Mouse (Mus musculus) ovary, adult 18-20 months (tissue): ENCODE data around the gene Runx2.

Experiments used
- DNase-seq: peaks from one replicate; pipeline ENCODE4 v3.0.0; 2022; ENCODE audit warnings: low spot score, mixed read lengths

Gene Runx2

DNA sequence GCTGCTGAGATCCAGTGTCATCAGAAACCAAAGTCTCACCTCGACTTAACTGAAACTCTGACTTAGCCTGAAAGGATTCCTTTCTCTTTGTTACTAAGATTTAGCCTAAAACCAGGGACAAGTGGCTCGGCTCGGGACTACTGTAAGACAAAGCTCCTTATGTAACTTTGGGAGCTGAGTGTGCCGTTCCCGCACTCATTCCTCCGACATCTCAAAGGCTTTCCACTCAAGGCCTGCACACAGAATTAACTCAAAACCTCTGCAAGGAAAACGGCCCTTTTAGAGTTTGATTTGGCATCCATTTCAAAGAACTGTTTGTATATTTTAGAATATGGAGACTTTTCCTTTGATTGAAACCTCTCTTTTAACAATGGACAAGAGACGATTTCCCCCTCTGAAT, 191.3 kb downstream of the Runx2 start:
- no peak for DNase-seq

DNA sequence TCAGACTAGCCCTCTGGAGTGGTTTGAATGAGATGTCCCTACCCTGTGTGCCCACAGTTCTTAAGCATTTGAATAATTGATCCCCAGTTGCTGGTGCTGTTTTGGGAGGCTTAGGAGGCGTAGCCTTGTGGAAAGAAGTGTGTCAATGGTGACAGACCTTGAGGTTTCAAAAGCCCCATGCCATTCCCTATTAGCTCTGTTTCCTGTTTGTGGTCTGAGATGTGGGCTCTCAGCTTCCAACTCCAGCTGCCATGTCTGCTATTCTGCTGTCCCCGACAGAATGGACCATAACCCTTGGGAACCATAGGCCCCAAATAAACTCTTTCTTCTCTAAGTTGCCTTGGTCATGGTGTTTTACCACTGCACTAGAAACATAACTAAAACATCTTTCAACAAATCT, 194.1 kb downstream of the Runx2 start:
- DNase-seq, result no peak

DNA sequence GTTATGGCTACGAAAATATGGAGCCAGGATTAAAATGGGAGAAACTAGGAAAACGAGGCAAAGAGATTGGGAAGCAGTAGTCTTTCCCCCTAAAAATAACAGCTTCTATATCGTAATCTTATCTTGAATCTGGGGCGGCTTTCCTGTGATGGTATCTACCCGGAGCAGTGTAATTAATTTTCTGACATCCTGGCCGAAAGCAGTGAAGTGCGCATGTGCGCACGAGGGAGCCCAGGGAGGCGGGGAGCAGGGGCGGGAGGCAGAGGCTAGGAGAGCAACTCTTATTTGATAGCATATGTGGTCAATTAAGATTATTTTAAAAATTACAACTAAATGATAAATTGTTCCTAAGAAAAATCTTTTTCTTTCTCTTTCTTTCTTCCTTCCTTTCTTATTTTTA, 195.9 kb downstream of the Runx2 start:
- no peak for DNase-seq

DNA sequence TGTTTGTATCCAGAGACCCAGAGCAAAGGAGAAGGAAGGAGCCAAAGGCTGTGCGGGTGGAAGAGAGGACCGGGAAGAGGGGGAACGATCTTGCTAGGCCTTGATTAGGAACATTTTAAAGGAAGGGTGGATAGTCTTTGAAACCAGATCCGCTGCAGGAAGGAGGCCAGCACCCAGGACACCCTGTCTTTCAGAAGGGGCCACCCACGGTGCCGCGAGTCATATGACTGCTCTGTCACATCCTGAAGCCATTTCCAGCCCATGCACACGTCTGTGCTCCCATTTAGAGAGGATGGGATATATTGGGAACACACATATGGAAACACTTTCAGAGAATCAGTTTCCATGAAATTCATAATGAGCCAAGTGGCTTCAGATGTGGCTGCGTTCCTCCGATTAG, 196.4 kb downstream of the Runx2 start:
- no peak for DNase-seq

DNA sequence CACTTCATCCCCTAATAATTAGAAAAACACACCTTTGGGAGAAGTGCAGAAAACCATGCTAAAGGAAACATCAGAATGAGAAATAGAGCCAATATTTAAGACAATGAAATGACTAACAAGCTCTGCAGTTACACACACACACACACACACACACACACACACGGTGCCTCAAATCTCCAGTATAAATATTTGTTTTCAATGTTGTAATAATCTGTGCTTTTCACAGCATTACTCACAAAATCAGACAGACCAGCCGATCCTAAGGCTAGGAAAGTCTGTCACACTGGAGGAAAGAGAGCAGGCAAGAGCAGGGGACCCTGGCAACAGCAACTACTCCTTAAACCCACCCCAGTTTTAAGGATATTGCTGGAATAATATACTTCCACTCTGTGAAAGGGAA, 196.9 kb downstream of the Runx2 start:
- DNase-seq, result no peak

DNA sequence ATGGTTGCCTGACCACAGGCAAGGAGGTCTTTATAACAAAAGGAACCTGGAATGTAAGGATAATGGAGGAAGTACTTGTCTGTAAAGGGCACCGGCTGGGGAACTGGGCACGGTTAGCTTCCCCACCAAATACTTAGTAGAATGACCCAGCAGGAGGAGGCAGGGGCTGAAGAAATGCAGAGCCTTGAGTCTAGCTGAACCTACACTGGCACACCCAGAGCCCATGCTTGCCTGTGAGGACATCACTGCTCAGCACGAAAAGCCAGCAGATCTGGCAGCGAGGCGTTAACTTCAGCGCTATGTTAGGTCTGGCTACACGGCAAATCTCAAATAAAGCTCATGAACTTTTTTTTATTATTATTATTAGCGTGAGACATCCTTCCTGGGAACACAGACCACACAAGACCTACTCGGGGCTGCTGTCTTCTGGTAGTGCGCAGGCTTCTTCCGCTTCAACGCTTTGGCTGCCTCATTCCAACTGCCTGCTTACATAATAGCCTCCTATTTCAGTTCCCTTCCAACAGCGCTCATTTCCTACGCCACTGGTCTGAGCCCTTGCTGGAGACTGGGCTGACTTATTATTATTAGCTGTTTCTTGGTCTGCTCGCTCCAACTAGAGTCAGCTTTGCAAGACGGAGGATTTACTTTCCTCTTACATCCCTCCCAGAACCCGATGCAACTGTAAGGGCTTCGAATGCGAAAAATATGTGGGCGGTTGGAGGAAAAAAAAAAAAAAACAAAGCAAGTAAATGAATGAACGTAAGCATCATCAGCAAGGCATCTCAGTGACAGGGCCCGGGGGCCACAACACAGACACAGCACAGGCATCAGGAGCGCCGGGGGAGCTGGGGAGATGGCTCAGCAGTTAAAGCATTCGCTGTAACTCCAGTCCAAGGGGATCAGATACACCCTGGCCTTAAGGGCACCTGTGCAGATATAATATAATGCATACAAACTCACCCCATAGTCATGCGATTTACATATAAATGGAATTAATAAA, 200.6 kb downstream of the Runx2 start:
- DNase-seq, result no peak

DNA sequence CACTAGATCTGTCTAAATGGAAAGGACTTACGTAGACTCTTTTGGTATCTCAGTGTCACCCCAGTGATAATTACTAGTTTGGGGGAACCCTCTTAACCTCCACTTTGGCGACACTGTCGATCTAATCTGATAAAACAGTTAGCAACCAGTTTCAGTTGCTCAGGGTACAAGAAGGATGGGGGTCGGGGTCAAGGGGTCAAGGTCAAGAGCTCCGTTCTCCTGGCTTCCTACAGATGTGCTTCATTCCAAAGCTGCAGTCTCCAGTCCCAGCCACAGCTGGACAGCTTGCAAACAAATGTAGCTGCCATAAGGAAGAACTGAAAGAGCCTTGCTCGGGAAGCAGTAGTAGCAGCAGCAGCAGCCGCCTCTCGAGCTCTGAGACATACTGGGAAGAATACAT, 202.0 kb downstream of the Runx2 start:
- DNase-seq, result no peak

DNA sequence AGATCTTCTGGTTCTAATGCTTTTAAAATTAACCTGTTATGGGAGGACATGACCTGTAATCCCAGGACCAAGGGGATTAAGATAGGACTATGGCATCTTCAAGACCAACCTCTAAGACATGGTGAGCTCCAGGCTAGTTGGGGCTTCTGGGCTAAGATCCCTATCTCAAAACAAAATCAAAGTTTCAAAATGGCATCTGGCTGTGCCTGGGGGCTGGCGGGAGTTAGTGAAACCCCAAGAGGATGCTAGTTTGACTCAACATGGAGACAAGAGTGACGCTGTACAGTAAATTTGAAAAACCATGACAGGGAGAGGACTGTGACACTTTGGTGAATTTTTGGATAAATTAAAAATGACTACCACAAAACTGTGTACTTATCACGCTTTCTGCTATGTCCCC, 202.6 kb downstream of the Runx2 start:
- no peak for DNase-seq

DNA sequence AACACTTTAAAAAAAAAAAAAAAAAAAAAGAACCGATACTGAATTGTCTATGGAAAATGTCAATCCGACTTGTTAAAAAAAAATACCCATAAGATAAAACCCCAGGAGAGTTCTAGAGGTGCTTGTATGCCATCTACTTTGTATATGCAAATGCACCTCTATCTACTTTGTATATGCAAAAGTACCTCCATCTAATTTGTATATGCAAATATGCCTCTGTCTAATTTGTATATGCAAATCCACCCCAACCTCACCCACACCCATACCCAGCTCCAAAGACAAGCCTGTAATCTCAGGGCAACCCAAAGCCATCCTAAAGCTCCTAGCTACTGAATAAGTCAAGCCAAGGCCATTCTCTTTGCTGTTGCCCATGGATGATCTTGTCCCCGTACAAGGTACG, 203.1 kb downstream of the Runx2 start:
- DNase-seq, result no peak

DNA sequence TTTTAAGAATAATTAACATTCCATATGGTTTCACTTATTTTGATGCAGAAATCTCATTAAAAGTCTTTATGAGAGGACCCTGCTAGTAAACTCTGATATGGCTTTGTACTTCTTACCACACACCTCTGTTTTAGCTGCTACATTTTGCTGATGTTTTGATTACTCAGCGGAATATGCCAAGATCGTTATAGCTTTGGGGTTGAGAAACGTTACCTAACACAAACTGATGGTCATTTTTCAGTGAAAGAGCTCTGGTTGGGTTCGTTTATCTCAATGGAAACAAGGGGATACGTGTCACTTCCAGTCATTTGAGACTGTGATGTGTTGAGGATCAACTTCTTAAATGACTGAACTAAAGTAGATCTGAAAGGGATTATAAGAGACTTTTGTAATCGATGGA, 203.8 kb downstream of the Runx2 start:
- DNase-seq, result no peak

DNA sequence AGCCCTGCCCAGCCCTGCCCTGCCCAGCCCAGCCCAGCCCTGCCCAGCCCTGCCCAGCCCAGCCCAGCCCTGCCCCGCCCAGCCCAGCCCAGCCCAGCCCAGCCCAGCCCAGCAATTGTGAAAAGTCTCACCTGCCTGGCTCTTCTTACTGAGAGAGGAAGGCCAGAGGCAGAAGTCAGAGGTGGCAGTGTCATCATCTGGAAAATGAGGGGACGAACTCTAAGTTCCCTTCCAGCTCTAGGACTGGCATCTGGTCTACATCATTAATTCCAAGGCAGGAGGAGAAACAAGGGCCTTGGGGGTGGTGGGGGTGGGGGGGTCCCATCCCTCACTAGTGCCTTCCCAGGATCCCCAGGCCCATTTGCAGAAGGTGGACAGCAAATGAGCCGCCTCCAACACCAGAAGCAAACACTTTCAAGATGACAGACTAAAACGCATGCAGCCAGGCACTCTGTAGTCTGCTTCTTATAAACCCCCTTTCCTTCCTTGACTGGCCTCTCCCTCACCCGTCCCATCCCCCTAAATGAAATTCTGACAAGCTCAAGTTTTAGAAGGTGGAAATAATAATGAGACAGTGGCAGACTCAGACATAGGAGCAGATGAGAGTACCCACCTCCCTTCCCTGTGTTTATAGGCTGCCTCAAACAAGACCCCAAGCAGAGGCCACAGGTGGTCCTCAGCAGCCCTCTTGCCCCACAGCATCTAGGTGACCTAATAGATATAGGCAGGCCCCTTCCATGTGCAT, 204.5 kb downstream of the Runx2 start:
- no peak for DNase-seq

DNA sequence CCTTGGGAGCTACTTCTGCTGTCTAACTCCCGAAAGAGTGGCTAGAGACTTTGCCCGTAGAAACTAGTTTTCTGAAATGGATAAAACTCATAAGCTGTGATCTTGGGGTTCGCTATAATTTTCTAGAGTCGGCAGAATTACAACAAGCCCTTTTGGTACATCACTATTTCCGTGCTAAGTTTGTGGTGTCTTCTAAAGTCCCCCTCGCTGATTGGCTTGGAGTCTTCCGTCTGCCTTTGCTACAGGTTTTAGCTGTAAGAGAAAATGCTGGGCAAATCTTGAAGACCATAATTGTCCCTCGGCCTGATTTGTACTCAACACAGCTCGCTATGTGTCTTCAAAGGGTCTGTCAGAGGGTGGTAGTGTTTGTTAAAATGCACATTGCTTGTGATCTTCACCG, 205.2 kb downstream of the Runx2 start:
- DNase-seq, result no peak

DNA sequence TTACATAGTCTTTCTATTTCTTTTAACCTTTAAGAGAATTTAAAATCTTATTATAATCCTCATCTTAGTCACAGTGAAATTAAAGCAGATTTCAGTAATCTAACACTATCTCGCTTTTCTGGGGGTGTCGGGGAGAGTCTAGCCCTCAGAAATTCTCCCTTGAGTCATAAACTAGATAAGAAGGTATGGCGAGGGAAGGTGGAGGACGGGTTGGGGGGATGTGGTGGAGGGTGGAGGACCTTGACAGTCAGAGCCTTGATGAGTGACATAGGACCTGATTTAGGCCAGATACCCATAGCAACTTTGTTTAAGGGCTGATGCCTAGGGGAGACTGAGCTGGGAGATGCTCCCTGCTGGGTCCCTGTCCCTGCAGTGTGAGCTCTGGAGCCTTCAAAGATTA, 205.7 kb downstream of the Runx2 start:
- no peak for DNase-seq

DNA sequence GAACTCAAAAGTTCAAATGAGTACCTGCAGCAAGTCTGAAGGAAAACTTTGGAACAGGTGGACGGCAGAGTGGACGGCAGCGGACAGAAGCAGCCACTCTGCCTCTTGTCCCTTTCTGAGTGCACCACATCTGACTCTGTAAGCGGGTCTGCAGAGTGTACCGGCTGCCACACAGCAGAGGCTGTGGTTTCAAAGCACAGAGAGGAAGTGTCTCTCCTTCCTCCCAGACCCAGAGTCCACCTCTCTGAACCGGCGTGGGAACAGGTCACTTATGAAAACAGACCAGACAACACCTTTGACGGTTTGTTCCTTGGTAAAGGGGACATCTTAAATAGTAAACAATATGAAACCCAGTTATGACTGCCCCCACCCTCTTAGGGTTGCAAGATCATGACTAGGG, 207.2 kb downstream of the Runx2 start:
- DNase-seq, result no peak

DNA sequence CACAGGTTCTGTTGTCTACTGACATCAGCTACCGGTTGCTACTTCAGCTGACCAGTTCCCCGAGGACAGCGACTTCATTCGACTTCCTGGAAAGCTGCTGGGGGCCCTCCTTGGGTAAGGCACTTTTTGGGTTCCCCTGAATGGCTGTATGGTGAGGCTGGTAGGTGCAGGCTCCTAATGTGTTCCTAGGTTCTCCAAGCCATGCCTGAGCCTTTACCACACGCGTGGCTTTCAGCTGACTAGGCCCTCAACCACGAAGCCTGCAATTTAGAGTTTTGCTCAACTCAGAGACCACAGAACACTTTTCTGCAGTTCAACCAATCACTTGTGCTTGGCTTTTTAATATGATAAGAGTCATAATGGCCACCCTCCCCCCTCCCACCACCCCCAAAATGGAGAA, 208.4 kb downstream of the Runx2 start:
- DNase-seq, result no peak

DNA sequence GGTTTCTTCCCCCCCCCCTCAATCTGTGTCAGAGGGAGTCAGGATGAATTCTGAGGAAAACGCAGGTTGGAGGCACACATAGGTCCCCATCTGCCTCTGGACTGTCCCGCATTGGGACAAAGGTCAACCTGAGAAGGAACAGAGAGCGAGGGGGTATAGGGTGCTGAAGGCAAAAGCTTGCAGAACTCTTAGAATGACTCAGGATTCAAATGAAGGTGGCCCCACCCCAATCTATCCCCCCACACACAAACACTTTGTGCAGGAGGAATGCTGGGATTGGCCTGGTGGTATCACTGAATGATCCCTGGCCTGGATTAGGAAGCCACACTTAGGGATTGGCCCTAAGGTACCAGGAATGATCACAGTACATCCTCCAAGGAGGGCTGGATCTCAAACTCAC, 208.8 kb downstream of the Runx2 start:
- DNase-seq, result no peak

DNA sequence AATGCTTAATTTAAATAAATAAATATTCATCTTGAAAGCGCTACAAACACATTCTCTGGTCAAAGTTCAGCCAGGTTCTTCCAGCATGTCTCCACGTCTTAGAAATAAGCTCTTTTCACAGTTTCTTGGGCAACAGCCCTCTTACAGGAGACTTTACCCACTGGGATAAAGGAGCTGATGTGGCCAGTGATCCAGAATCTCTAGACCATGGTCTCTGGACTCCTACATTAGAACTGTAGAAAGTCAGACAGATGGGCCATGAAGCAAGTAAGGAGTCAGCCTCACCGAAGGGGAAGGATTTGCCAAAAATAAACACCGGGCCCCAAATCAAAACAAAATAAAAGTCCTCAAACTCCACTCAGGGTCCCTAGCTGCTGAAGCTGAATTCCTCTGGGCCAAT, 211.4 kb downstream of the Runx2 start:
- DNase-seq, result no peak

DNA sequence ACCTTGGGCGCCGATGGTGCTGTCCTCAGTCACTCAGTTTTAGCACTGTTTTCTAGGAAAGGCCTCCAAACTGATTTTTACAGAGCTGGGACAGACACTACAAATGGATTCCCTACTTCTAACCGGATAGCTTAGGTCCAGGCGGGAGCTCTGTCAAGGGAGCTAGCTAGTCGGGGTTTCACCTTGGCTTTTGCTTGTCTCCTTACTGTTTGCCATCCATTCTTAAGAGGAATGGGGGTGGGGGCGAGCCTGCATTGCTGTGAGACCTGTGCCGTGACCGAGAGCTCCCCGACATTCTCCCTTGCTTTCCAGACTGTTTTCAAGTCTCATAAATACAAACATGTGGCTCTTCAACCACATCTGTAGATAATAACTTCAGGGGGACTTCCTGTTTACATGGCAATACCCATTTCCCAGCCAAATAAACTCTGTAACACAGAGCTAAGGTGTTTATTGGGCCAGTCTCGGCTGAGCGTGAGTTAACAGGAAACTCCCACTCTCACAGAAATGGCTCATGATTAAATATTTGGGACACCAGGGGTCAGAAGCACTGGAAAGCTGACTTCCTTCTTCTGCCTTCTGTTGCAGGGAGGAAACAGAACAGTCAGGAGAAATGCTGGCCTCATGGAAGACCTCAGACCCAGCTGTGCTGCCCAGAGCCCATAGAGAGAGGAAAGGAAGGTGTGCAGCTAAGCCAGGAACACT, 213.1 kb downstream of the Runx2 start:
- DNase-seq, result no peak

DNA sequence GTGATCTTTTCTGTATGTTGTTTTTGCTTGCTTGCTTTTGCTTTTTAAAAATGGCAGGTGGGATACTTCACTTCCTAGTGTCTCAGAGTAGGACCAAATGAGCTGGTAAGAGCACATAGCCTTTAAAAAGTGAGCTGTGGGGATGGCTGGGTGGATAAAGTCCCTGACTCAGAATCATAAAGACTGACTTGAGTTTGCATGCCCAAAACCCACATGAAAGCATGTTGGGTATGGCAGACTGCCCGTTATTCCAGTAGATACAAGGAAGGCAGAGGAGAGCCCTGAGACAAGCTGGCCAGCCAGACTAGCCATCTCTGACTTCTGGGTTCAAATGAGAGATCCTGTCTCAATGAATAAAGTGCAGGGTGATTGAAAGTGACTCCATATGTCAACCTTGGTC, 214.7 kb downstream of the Runx2 start:
- peak; percentile 27 for DNase-seq

DNA sequence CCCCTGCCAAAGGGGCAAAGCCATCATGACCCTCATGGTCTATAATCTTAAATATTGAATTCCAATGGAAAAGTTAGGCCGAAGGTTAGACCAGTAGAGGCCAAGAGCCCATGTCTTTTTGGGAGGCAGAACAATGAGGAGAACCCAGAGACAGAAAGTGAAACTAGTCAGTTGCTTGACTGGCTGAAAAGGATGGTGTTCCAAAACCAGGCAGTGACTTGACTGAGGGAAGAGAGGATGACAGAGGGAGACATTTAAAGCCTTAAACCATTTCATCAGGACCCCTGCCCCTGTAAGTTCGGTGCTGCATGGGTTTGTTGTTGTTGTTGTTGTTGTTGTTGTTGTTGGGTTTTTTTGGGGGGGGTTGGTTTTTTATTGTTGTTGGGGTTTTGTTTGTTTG, 215.5 kb downstream of the Runx2 start:
- no peak for DNase-seq

DNA sequence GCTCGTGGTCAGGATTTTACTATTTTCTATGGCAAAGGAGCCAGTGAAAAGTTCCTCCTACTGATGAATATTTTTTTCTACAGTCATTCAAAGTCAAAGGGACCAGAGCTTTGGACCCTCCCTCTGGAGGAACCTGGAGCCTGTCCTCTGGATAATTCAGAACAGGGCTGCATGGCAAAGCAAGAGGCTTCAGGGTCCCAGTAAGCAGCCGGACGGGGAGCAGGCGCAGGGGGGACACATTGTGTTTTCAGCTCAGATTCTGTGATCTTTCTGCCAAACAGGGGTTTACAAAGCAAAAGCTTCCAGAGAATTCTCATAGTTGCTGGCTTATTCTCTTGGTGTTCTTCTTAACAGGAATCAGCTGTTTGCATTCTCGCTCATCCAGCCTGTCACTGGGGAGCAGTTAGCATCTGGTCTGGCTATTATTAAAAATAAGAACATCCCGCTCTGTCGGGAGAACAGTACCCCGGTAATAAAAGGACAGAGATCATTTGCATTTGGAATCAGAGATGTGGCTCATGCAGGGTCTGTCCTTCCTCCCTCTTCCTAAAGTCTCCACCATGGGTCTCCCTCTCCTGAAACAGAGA, 216.6 kb downstream of the Runx2 start:
- no peak for DNase-seq

DNA sequence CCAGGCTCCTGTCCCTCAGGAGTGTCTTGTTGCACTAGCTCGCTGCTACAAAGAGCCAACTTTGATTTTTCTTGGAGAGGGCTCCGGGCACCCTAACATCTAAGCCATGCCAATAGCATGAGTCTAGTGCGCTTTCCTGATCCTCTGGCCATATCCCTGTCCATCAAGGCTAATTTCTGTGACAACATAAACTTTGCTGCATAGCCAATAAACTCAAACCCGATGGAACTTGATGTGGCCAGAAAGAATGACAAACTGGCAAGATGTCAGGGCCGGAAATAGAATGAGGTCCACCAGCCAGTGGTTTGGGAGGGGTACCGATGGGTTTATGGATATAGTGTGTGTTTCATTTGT, 221.9 kb downstream of the Runx2 start:
- no peak for DNase-seq
